In the genomic region with DNA sequence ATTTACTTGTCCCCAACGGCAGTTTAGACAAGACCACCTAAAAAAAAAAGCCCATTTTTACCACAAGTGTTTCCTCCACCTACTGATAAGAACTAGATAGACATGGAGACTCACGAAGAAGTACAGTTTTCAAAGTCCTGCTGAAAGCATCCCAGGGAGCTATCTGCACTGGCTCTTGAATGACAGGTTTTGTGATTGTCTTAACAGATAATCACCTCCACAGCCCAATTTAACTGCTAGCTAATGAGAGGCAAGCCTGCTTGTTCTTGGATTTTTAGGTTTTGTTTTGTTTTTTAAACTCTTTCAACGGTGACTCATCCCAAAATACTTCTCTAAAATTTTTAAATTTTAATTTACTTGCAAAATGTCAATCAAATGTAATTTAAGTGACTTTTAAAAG, we compare ENCODE assay signal across 22 mouse cellular contexts.
"Had no signal": no experiment of that assay in that cellular context is flagged by ENCODE, and none has a peak within 500 bp of the region (broad histone marks: within the 10 kb centered on the region; RNA-seq: fewer than 3 reads in every experiment).

No protein-coding gene starts in this region.

- H3K27ac ChIP-seq: heart, embryonic 13.5 days; heart, embryonic 15.5 days; hindbrain, embryonic 13.5 days; hindbrain, embryonic 15.5 days; hindbrain, postnatal 0 days; layer of hippocampus, adult 2 months; left cerebral cortex, adult 2 months; limb, embryonic 13.5 days; limb, embryonic 15.5 days had no signal

- H3K27me3 ChIP-seq: heart, embryonic 13.5 days; heart, embryonic 15.5 days; hindbrain, embryonic 13.5 days; hindbrain, embryonic 15.5 days; limb, embryonic 13.5 days; limb, embryonic 15.5 days had no signal

- H3K4me1 ChIP-seq: heart, embryonic 13.5 days; heart, embryonic 15.5 days; hindbrain, embryonic 15.5 days; limb, embryonic 13.5 days; limb, embryonic 15.5 days had no signal

- H3K9ac ChIP-seq: heart, embryonic 13.5 days; heart, embryonic 15.5 days; hindbrain, embryonic 13.5 days; hindbrain, embryonic 15.5 days; limb, embryonic 13.5 days; limb, embryonic 15.5 days had no signal

- H3K4me3 ChIP-seq: heart, embryonic 13.5 days; heart, embryonic 15.5 days; hindbrain, embryonic 13.5 days; hindbrain, embryonic 15.5 days; layer of hippocampus, adult 2 months; left cerebral cortex, adult 2 months; limb, embryonic 13.5 days; limb, embryonic 15.5 days had no signal

- DNase-seq: gastrocnemius, postnatal 14 days; gastrocnemius, postnatal 36 days; heart, adult 18-20 months; heart, postnatal 14 days; heart, postnatal 36 days; kidney, adult 18-20 months; kidney, adult 8-10 months; kidney, postnatal 10 days; kidney, postnatal 25 days; kidney, postnatal 4 days; left cerebral cortex, postnatal 4 days had no signal

- H3K9me3 ChIP-seq: heart, embryonic 13.5 days; heart, embryonic 15.5 days; hindbrain, embryonic 13.5 days; hindbrain, embryonic 15.5 days; limb, embryonic 13.5 days; limb, embryonic 15.5 days had no signal

- H3K36me3 ChIP-seq: heart, embryonic 13.5 days; heart, embryonic 15.5 days; hindbrain, embryonic 13.5 days; hindbrain, embryonic 15.5 days; limb, embryonic 13.5 days; limb, embryonic 15.5 days had no signal

- ATAC-seq: hindbrain, postnatal 0 days; intestine, embryonic 16.5 days had no signal

- H3K4me2 ChIP-seq: heart, embryonic 11.5 days; heart, embryonic 13.5 days; heart, embryonic 15.5 days; hindbrain, embryonic 13.5 days; hindbrain, embryonic 15.5 days; limb, embryonic 13.5 days; limb, embryonic 15.5 days had no signal
